Mouse (Mus musculus) midbrain, embryonic 15.5 days (tissue): ENCODE measurements around the gene Sntb2. TPM values are rescaled to one million over a fixed set of nuclear protein-coding genes. Genes with fewer than 3 reads are reported as not detected.
A peak's percentile ranks its signal among the peaks of the same experiment; 100 is the strongest.
"Not testable (repeated sequence)": the region's sequence is repeated elsewhere in the genome, so short reads cannot be mapped to it uniquely, and the experiment has no call there.

Experiments used
- ATAC-seq: fragments of 200-750 bp; cut with Nextera tagmentation; replicated peaks from 2 replicates; pipeline ENCODE4 v1.8.0; 2017; ENCODE audit warnings: moderate TSS enrichment
- H3K27ac ChIP-seq: fragments of 300-500 bp; sonication (generic); 2 replicates; pipeline ENCODE4 v1.5.1; 2015; ENCODE audit warnings: mild to moderate bottlenecking, inconsistent platforms
- H3K27me3 ChIP-seq: fragments of 300-500 bp; sonication (generic); replicated peaks from 2 replicates; pipeline ENCODE4 v1.6.1; 2015; ENCODE audit warnings: inconsistent platforms
- H3K36me3 ChIP-seq: fragments of 300-500 bp; sonication (generic); replicated peaks from 2 replicates; pipeline ENCODE4 v1.6.1; 2015; ENCODE audit warnings: inconsistent platforms
- H3K4me1 ChIP-seq: fragments of 300-500 bp; sonication (generic); 2 replicates; pipeline ENCODE4 v1.6.1; 2015; ENCODE audit warnings: inconsistent platforms
- H3K4me2 ChIP-seq: fragments of 300-500 bp; sonication (generic); 2 replicates; pipeline ENCODE4 v1.6.1; 2015; ENCODE audit warnings: inconsistent platforms, mild to moderate bottlenecking, moderate library complexity
- H3K4me3 ChIP-seq: fragments of 300-500 bp; sonication (generic); 2 replicates; pipeline ENCODE4 v1.5.1; 2015; ENCODE audit warnings: mild to moderate bottlenecking, inconsistent platforms
- H3K9ac ChIP-seq: fragments of 300-500 bp; sonication (generic); 2 replicates; pipeline ENCODE4 v1.6.1; 2015; ENCODE audit warnings: mild to moderate bottlenecking, inconsistent platforms
- H3K9me3 ChIP-seq: fragments of 300-500 bp; sonication (generic); 2 replicates; pipeline ENCODE4 v1.6.1; 2016; ENCODE audit warnings: inconsistent platforms
- WGBS: fragments of 180-500 bp; shearing (Covaris S2); methylation state at CpG from one replicate; pipeline ENCODE4 v1.1.7; 2015; ENCODE audit warnings: mixed read lengths; 5-methylcytosine and 5-hydroxymethylcytosine counted together
- polyA plus RNA-seq: library from polyadenylated mRNA; unstranded; fragments of >200 nt; fragmentation: Nextera tagmentation; extraction: Ambion mirVana; gene quantifications from 2 replicates; pipeline ENCODE4 v1.2.1, GENCODE M21; 2015

Gene Sntb2
- polyA plus RNA-seq, 1 experiment from 2014 or later, result 5.8 TPM

GRCm38 (mm10) chr8:107030058-107030457 is 94.5 kb downstream of the Sntb2 start:
- Histone ChIP-seq H3K9ac (no peak overlapping the region), H3K27me3 (no peaks in the 10 kb centered on the region), H3K4me2 (no peak overlapping the region), H3K27ac (no peak overlapping the region), H3K4me1 (peaks cover 24% of the 10 kb centered on the region), H3K9me3 (no peaks in the 10 kb centered on the region), H3K36me3 (no peaks in the 10 kb centered on the region), H3K4me3 (no peak overlapping the region)
- no peak for ATAC-seq
- WGBS, result 81% methylated on average over 5 of the region's 5 CpGs

GRCm38 (mm10) chr8:107030650-107031576 is 95.4 kb downstream of the Sntb2 start, which contains the start of gene Vps4a:
Gene Vps4a, plus strand, starts transcription at chr8:107031222.
- H3K9me3 ChIP-seq, result no peaks in the 10 kb centered on the region
- no peaks in the 10 kb centered on the region for H3K27me3 ChIP-seq
- peak within 1 kb of the TSS; percentile 68 for H3K4me3 ChIP-seq
- H3K9ac ChIP-seq, result peak within 1 kb of the TSS; percentile 92
- H3K36me3 ChIP-seq, result no peaks in the 10 kb centered on the region
- peak within 1 kb of the TSS; percentile 65 for H3K4me2 ChIP-seq
- peak; percentile 95 for ATAC-seq
- H3K27ac ChIP-seq, result peak within 1 kb of the TSS; percentile 72
- H3K4me1 ChIP-seq, result peaks cover 24% of the 10 kb centered on the region
- WGBS, result 4% methylated on average over 63 of the region's 66 CpGs

GRCm38 (mm10) chr8:107031577-107032090 is 96.1 kb downstream of the Sntb2 start:
- WGBS, result under 1% methylated on average over 36 of the region's 40 CpGs
- H3K9me3 ChIP-seq, result no peaks in the 10 kb centered on the region
- no peaks in the 10 kb centered on the region for H3K27me3 ChIP-seq
- peaks cover 24% of the 10 kb centered on the region for H3K4me1 ChIP-seq
- H3K4me3 ChIP-seq, result peak overlapping the region; percentile 68
- no peak; the same call in 1 of the 2 replicates for ATAC-seq
- H3K36me3 ChIP-seq, result 0 out of 2 replicates have a peak, but pooled peaks cover 1% of the 10 kb centered on the region
- H3K27ac ChIP-seq, result peak overlapping the region; percentile 72
- peak overlapping the region; percentile 65 for H3K4me2 ChIP-seq
- H3K9ac ChIP-seq, result peak overlapping the region; percentile 92

- not testable (repeated sequence) for ATAC-seq, H3K4me3 ChIP-seq, H3K4me2 ChIP-seq, H3K27me3 ChIP-seq, H3K27ac ChIP-seq, H3K9me3 ChIP-seq, H3K9ac ChIP-seq
- Histone ChIP-seq H3K4me1 (peaks cover 24% of the 10 kb centered on the region), H3K36me3 (peaks cover 11% of the 10 kb centered on the region)
- WGBS, result 89% methylated on average over 2 of the region's 2 CpGs
These were observed 98.1 kb downstream of the Sntb2 start for GRCm38 (mm10) chr8:107033609-107034008.

DNA sequence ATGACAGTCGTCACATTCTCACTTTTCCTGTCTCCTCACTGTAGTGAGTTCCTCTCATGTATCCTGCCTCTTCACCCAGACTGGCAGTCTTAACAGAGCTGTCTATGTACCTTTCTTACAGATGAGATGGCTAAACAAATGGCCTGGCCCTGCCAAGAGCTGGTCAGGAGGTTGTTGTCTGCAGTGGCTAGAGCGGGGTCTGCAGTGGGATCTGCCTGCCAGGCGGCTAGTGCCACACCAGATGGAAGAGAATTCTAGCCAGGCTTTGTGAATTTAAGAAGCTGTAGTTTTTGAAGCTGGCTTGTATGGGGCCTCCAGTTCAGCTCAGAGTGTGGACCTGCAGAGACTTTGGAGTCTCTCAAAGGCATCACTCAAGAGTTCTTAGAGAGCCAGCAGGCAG is 100.1 kb downstream of the Sntb2 start:
- H3K9ac ChIP-seq, result no peak overlapping the region
- no peak for ATAC-seq
- no peak overlapping the region for H3K4me3 ChIP-seq
- no peaks in the 10 kb centered on the region for H3K27me3 ChIP-seq
- no peak overlapping the region for H3K4me2 ChIP-seq
- 91% methylated on average over 3 of the region's 3 CpGs for WGBS
- H3K9me3 ChIP-seq, result no peaks in the 10 kb centered on the region
- H3K27ac ChIP-seq, result no peak overlapping the region
- H3K36me3 ChIP-seq, result peaks cover 28% of the 10 kb centered on the region
- H3K4me1 ChIP-seq, result peaks cover 24% of the 10 kb centered on the region

DNA sequence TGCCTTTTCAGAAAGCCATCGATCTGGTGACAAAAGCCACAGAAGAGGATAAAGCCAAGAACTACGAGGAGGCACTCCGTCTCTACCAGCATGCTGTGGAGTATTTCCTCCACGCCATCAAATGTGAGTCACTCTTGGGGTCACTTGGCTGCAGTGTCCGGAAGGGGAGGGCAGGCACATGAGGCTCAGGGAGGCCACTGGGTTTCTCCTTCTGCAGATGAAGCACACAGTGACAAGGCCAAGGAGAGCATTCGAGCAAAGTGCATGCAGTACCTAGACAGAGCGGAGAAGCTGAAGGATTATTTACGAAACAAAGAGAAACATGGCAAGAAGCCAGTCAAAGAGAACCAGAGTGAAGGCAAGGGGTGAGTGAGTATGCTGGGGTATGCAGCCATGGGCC is 101.1 kb downstream of the Sntb2 start:
- Histone ChIP-seq H3K4me1 (peaks cover 24% of the 10 kb centered on the region), H3K9me3 (no peaks in the 10 kb centered on the region), H3K27me3 (no peaks in the 10 kb centered on the region), H3K4me2 (no peak overlapping the region), H3K27ac (no peak overlapping the region), H3K9ac (no peak overlapping the region), H3K36me3 (peaks cover 35% of the 10 kb centered on the region), H3K4me3 (no peak overlapping the region)
- no peak for ATAC-seq
- 82% methylated on average over 8 of the region's 8 CpGs for WGBS

GRCm38 (mm10) chr8:107040632-107041031 is 105.1 kb downstream of the Sntb2 start:
- no peak for ATAC-seq
- WGBS, result 86% methylated on average over 7 of the region's 7 CpGs

DNA sequence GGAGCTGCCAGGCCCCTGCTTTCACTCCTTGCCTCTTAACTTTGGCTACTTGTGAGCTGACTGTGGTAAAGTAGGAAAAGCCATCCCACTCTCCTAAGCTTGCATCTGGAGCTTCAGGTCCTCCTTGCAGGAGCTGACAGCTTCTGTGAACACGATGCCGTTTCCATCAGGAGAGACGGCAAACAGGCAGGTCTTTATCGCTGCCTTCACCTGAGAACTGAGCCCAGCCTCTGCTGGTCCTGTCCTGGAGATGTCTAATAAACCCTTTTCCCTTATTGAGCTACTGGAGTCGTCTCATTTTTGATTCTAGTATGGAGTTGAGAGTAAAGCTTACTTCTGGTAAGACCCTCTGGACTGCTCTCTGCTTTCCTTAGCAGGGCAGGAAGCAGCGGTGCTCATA is 109.9 kb downstream of the Sntb2 start:
- Histone ChIP-seq H3K4me1 (peaks cover 22% of the 10 kb centered on the region), H3K27me3 (no peaks in the 10 kb centered on the region), H3K4me2 (no peak overlapping the region), H3K9me3 (no peaks in the 10 kb centered on the region), H3K27ac (no peak overlapping the region), H3K4me3 (no peak overlapping the region), H3K9ac (no peak overlapping the region), H3K36me3 (peaks cover 65% of the 10 kb centered on the region)
- 94% methylated on average over 6 of the region's 6 CpGs for WGBS
- no peak for ATAC-seq

More at GRCm38 (mm10) chr8:107040632-107041031, 105.1 kb downstream of the Sntb2 start:
- H3K4me1 ChIP-seq, result no peaks in the 10 kb centered on the region
- H3K27me3 ChIP-seq, result no peaks in the 10 kb centered on the region
- peaks cover 71% of the 10 kb centered on the region for H3K36me3 ChIP-seq
- no peak overlapping the region for H3K27ac ChIP-seq
- no peaks in the 10 kb centered on the region for H3K9me3 ChIP-seq
- H3K9ac ChIP-seq, result no peak overlapping the region
- H3K4me2 ChIP-seq, result no peak overlapping the region
- no peak overlapping the region for H3K4me3 ChIP-seq

DNA sequence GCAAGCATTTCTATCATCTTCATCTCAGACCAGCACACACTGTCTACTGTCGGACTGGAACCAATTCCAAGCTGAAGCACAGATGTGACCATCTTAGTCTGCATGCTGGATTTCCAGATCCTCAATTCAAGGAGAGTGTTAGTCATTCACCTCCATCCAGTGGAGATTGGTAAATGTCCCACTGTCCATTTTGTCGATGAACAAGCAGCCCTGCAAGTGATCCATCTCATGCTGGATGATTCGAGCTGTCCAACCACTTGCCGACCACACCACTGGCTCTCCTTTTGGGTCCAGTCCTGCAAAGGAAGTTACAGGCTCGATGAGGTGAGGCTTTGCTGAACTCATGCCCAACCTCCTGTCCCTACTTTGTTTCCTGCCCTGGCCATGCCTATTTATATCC is 111.4 kb downstream of the Sntb2 start:
- Histone ChIP-seq H3K4me2 (peak overlapping the region; percentile 96; the same call in 1 of the 2 replicates), H3K27me3 (no peaks in the 10 kb centered on the region), H3K4me1 (peaks cover 22% of the 10 kb centered on the region), H3K36me3 (peaks cover 69% of the 10 kb centered on the region), H3K9me3 (no peaks in the 10 kb centered on the region), H3K4me3 (no peak overlapping the region), H3K27ac (no peak overlapping the region), H3K9ac (no peak overlapping the region)
- ATAC-seq, result no peak
- 91% methylated on average over 5 of the region's 5 CpGs for WGBS

DNA sequence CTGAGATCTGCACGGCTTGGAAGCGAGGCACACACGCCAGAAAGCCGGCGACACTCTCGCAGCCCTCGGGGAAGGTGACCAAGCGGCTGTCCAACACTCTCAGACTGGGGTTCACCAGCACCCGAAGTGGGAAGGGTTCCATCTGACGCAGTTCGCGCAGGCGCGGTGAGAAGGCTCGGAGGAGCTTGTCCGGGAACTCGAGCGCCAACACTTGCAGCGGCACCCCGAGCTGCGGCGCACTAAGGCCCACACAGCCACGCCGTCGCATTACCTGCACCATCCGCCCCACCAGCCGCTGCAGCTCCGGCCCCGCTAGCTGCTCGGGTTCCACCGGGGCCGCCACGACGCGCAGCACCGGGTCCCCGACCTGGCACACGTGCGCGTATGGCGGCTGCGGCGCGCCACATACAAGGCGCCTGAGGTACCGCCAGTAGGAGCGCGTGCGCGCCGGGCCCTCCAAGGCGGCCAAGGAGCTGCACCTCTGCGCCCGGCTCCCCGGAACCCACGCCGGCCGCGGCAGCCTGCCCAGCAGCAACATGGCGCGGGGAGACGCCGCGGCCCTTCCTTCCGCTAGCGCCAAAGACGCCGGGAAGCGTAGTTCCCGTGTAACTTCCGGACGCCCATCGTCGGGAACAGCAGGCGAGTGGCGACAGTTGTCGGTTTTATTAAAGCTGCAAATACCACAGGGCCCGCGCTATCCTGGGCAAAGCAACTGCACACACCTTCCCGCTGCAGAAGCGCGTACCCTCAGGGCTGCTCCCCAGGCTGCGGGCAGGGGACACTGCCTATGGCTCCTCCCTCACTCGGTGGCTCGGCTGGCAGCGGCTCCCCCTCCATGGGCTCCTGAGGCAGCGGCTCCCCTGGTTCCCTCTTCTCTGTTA is 112.8 kb downstream of the Sntb2 start, which contains the start of gene Pdf:
Gene Pdf, minus strand, starts transcription at position 554 of the 881 bp plus-strand sequence.
- H3K4me2 ChIP-seq, result peak within 1 kb of the TSS; percentile 96
- H3K27ac ChIP-seq, result peak within 1 kb of the TSS; percentile 86
- under 1% methylated on average over 87 of the region's 87 CpGs for WGBS
- peak within 1 kb of the TSS; percentile 71 for H3K4me3 ChIP-seq
- H3K4me1 ChIP-seq, result peaks cover 22% of the 10 kb centered on the region
- peaks cover 66% of the 10 kb centered on the region for H3K36me3 ChIP-seq
- ATAC-seq, result peak; percentile 89
- peak within 1 kb of the TSS; percentile 55 for H3K9ac ChIP-seq
- no peaks in the 10 kb centered on the region for H3K9me3 ChIP-seq
- no peaks in the 10 kb centered on the region for H3K27me3 ChIP-seq

- no peak for ATAC-seq
- no peaks in the 10 kb centered on the region for H3K27me3 ChIP-seq
- H3K9ac ChIP-seq, result no peak overlapping the region
- H3K4me3 ChIP-seq, result peak overlapping the region; percentile 71
- peak overlapping the region; percentile 96 for H3K4me2 ChIP-seq
- peaks cover 60% of the 10 kb centered on the region for H3K36me3 ChIP-seq
- peaks cover 22% of the 10 kb centered on the region for H3K4me1 ChIP-seq
- 97% methylated on average over 4 of the region's 4 CpGs for WGBS
- no peaks in the 10 kb centered on the region for H3K9me3 ChIP-seq
- no peak overlapping the region for H3K27ac ChIP-seq
These were observed 113.9 kb downstream of the Sntb2 start for GRCm38 (mm10) chr8:107049480-107049879.

- peaks cover 36% of the 10 kb centered on the region for H3K4me1 ChIP-seq
- no peak overlapping the region for H3K27ac ChIP-seq
- no peak overlapping the region for H3K4me3 ChIP-seq
- ATAC-seq, result no peak
- H3K9ac ChIP-seq, result no peak overlapping the region
- no peaks in the 10 kb centered on the region for H3K9me3 ChIP-seq
- H3K4me2 ChIP-seq, result no peak overlapping the region
- no peaks in the 10 kb centered on the region for H3K27me3 ChIP-seq
- H3K36me3 ChIP-seq, result peaks cover 35% of the 10 kb centered on the region
- WGBS, result 97% methylated on average over 8 of the region's 8 CpGs
These were observed 116.5 kb downstream of the Sntb2 start for GRCm38 (mm10) chr8:107052046-107052445.
